Mouse (Mus musculus) forebrain, embryonic 16.5 days (tissue): ENCODE data around the gene Pagr1a. TPM values are rescaled to one million over a fixed set of nuclear protein-coding genes. Genes with fewer than 3 reads are reported as not detected.
A peak's percentile ranks its signal among the peaks of the same experiment; 100 is the strongest.

Experiments used
- ATAC-seq: fragments of 200-750 bp; cut with Nextera tagmentation; 2 replicates; pipeline ENCODE4 v1.8.0; 2017; ENCODE audit warnings: mild to moderate bottlenecking, moderate library complexity
- H3K27ac ChIP-seq: fragments of 300-500 bp; sonication (generic); 2 replicates; pipeline ENCODE4 v1.5.1; 2014; ENCODE audit warnings: low read length, control low read depth
- H3K27me3 ChIP-seq: fragments of 300-500 bp; sonication (generic); replicated peaks from 2 replicates; pipeline ENCODE4 v1.6.1; 2014; ENCODE audit warnings: low read length; ENCODE audit not compliant: control insufficient read depth, insufficient read depth
- H3K36me3 ChIP-seq: fragments of 300-500 bp; sonication (generic); 2 replicates; pipeline ENCODE4 v1.6.1; 2014; ENCODE audit not compliant: control insufficient read depth, insufficient read depth
- H3K4me1 ChIP-seq: fragments of 300-500 bp; sonication (generic); replicated peaks from 2 replicates; pipeline ENCODE4 v1.6.1; 2014; ENCODE audit warnings: low read length; ENCODE audit not compliant: control insufficient read depth, insufficient read depth
- H3K4me2 ChIP-seq: fragments of 300-500 bp; sonication (generic); 2 replicates; pipeline ENCODE4 v1.6.1; 2014; ENCODE audit warnings: mild to moderate bottlenecking, low read length, control low read depth
- H3K4me3 ChIP-seq: fragments of 300-500 bp; sonication (generic); replicated peaks from 2 replicates; pipeline ENCODE4 v1.5.1; 2014; ENCODE audit warnings: mild to moderate bottlenecking, low read length, control low read depth
- H3K9ac ChIP-seq: fragments of 300-500 bp; sonication (generic); replicated peaks from 2 replicates; pipeline ENCODE4 v1.6.1; 2014; ENCODE audit warnings: low read depth, low read length, control low read depth
- H3K9me3 ChIP-seq: fragments of 300-500 bp; sonication (generic); 2 replicates; pipeline ENCODE4 v1.6.1; 2016; ENCODE audit warnings: low read length; ENCODE audit not compliant: control insufficient read depth
- WGBS: fragments of 180-500 bp; shearing (Covaris S2); extraction: QIAGEN DNeasy Blood & Tissue Kit; methylation state at CpG from one replicate; pipeline ENCODE4 v1.1.7; 2014; 5-methylcytosine and 5-hydroxymethylcytosine counted together
- polyA plus RNA-seq: library from polyadenylated mRNA; unstranded; fragments of >200 nt; fragmentation: Nextera tagmentation; extraction: Ambion mirVana; gene quantifications from 2 replicates; pipeline ENCODE4 v1.2.1, GENCODE M21; 2015

The Pagr1a gene
- polyA plus RNA-seq, 1 experiment from 2014 or later = 22.9 TPM

DNA sequence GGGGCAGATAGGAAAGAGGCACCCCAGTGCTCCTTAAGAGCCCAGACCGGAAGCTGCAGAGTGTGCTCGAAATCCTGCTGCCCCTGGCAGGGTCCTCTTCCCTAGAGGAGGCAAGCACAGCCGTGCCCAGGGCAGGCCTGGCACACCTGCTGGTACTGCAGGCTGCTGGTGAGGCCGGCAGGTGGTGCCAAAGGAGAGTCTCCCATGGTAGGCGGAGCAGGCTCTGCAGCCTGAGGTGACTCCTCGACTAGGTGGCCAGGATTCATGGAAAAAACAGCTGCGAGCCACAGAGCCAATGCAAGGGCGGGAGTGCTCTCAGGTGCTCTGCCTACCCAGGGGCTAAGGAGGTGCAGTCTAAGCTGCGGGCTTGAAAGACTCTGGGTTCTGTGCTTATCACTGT is 30.8 kb downstream of the Pagr1a start:
- H3K4me3 ChIP-seq = no peak overlapping the region
- no peaks in the 10 kb centered on the region for H3K27me3 ChIP-seq
- no peak overlapping the region for H3K9ac ChIP-seq
- no peaks in the 10 kb centered on the region for H3K36me3 ChIP-seq
- H3K9me3 ChIP-seq = no peaks in the 10 kb centered on the region
- no peak overlapping the region for H3K27ac ChIP-seq
- no peak for ATAC-seq
- no peaks in the 10 kb centered on the region for H3K4me1 ChIP-seq
- WGBS = 36% methylated on average over 9 of the region's 9 CpGs
- no peak overlapping the region for H3K4me2 ChIP-seq

DNA sequence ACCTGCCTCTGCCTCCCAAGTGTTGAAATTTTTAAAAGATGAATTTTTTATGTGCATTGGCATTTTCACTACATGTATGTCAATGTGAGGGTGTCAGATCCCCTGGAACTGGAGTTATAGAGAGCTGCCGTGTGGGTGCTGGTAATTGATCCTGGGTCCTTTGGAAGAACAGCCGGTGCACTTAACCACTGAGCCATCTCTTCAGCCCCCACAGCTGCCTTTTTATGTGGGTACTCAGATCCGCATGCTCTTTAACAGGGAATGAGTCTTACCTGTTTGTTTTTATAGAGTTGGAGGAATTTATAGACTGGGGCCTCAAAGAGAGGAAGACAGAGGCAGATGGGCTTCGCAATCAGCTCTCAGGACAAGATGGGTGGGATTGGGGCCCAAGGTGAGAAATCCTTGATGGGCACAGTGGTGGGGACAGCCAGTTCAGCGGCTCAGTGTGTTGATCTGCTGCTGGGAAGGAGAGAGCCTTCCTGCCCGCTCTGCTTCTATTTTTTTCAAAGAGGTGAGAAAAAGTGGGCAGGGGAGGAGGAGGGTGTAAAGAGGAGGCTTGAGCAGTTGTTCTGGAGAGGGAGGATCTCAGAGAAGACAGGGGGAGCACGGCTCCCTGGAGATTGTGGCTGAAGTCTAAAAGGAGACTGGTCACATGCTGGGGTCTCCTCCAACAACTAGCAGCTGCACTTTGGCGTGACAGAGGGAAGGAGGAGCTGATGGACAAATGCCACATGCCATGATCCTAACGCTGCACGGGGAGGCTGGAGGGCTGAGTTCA is 32.3 kb downstream of the Pagr1a start:
- WGBS = 64% methylated on average over 10 of the region's 10 CpGs
- H3K27me3 ChIP-seq = no peaks in the 10 kb centered on the region
- no peaks in the 10 kb centered on the region; the same call in 1 of the 2 replicates for H3K36me3 ChIP-seq
- no peak for ATAC-seq
- no peak overlapping the region for H3K4me3 ChIP-seq
- no peaks in the 10 kb centered on the region for H3K9me3 ChIP-seq
- H3K9ac ChIP-seq = no peak overlapping the region
- H3K4me1 ChIP-seq = no peaks in the 10 kb centered on the region
- no peak overlapping the region for H3K27ac ChIP-seq
- no peak overlapping the region for H3K4me2 ChIP-seq

DNA sequence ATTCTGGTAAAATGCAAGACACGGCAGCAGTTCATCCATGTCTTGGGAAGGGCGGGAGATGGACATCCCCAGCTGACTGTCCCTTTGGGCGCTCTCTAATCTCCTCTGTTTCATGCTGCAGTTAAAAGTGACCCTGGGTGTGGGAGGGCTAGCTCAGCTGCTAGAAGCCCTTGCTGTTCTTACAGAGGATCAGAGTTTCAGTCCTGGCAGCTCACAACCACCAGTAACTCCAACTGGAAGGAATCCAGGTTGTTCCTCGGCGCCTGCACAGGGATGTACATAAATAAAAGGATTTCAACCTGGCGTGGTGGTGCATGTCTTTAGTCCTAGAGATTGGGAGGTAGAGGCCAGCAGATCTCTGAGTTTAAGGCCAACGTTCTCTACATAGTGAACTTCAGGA is 34.0 kb downstream of the Pagr1a start:
- WGBS = 79% methylated on average over 7 of the region's 7 CpGs
- H3K9me3 ChIP-seq = no peaks in the 10 kb centered on the region
- H3K9ac ChIP-seq = no peak overlapping the region
- ATAC-seq = no peak
- no peak overlapping the region for H3K27ac ChIP-seq
- H3K36me3 ChIP-seq = peaks cover 9% of the 10 kb centered on the region; the same call in 1 of the 2 replicates
- H3K4me1 ChIP-seq = no peaks in the 10 kb centered on the region
- no peak overlapping the region for H3K4me3 ChIP-seq
- no peak overlapping the region for H3K4me2 ChIP-seq
- H3K27me3 ChIP-seq = no peaks in the 10 kb centered on the region

DNA sequence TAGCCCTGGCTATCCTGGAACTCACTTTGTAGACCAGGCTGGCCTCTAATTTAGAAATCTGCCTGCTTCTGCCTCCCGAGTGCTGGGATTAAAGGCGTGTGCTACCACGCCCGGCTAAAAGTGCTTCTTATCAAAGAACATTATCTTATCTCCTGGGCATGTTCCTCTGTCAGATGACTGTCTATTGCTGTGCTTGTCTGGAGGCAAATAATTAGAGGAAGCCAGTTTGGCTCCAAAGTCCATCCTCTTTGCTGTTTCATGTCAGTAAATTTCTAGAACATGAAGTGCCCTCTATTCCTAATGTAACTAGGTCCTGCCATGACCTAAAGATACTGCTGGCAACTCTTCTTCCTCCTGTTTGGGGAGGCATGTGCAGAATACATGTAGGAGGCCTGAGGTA is 35.1 kb downstream of the Pagr1a start:
- Histone ChIP-seq H3K9ac (no peak overlapping the region), H3K36me3 (peaks cover 9% of the 10 kb centered on the region; the same call in 1 of the 2 replicates), H3K27me3 (no peaks in the 10 kb centered on the region), H3K9me3 (no peaks in the 10 kb centered on the region), H3K27ac (no peak overlapping the region), H3K4me1 (peaks cover 7% of the 10 kb centered on the region), H3K4me2 (no peak overlapping the region), H3K4me3 (no peak overlapping the region)
- WGBS = 97% methylated on average over 4 of the region's 4 CpGs
- no peak for ATAC-seq

DNA sequence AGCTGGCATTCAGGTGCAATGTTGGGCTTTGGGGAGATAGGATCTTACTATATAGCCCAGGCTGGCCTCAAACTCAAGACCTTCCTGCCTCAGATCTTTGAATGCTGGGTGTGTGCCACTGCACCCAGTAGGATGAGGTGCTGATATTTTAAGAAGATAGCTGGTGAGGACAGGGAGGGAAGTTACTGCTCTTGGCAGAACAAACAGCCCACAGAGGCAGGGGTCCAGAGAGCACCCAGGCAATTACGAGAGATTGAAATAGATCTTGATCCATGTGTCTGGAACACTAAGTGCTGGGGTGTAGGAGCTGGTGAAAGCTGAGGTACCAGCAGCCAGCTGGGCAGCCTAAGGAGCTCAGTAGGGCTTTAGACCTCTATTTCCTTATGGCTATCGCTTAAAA is 35.6 kb downstream of the Pagr1a start:
- WGBS = 80% methylated on average over 2 of the region's 2 CpGs
- no peak overlapping the region for H3K4me3 ChIP-seq
- H3K4me2 ChIP-seq = no peak overlapping the region
- H3K9ac ChIP-seq = no peak overlapping the region
- H3K36me3 ChIP-seq = peaks cover 9% of the 10 kb centered on the region; the same call in 1 of the 2 replicates
- H3K4me1 ChIP-seq = peaks cover 10% of the 10 kb centered on the region
- no peak for ATAC-seq
- H3K27me3 ChIP-seq = no peaks in the 10 kb centered on the region
- H3K9me3 ChIP-seq = no peaks in the 10 kb centered on the region
- no peak overlapping the region for H3K27ac ChIP-seq

DNA sequence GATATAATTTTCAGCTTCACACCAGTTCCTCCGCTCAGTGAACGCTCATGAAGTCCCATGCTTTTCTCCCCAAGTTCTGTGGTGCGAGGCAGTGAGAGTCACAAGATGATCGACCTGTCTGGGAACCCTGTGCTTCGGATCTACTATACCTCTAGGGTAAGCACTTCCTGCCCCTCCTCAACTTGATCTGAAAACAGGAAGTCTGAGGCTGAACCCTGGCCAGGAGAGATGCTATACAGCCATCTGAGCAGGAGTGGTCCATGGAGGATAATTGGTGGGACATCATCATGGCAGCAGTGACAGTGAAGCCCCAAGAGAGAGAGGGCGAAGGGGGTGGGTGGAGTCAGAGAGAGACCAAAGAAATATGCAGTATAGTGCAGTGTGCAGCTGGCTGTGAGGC is 38.3 kb downstream of the Pagr1a start:
- 90% methylated on average over 6 of the region's 6 CpGs for WGBS
- H3K9ac ChIP-seq = no peak overlapping the region
- H3K27me3 ChIP-seq = no peaks in the 10 kb centered on the region
- peaks cover 15% of the 10 kb centered on the region for H3K4me1 ChIP-seq
- H3K4me3 ChIP-seq = no peak overlapping the region
- H3K36me3 ChIP-seq = peaks cover 9% of the 10 kb centered on the region; the same call in 1 of the 2 replicates
- H3K27ac ChIP-seq = no peak overlapping the region
- H3K9me3 ChIP-seq = no peaks in the 10 kb centered on the region
- no peak overlapping the region for H3K4me2 ChIP-seq
- no peak for ATAC-seq

DNA sequence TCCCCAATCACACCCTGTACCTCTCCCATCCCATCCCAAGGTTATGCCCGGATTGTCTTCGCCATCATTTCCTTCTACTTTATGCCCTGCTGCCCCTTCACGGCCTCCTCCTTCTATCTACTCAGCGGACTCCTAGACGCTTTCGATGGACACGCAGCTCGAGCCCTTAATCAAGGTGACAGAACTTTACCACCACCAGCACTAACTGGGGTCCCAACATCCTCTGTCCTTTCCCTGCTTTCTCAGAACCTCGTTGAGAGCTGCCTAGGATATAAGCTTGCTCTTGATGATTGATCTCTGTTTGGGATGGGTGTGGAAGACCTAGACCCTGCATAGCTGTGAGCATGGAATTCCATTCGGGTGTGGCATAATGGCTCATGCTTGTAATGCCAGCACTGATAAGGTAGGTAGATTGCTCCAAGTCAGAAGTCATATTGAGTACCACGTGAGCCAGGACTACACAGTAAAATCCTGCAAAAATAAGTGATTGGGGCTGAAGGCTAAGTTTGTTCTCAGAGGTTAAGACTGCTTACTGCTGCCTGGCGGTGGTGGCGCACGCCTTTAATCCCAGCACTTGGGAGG is 40.2 kb downstream of the Pagr1a start:
- whole genome bisulfite sequencing = 31% methylated on average over 14 of the region's 14 CpGs
- Histone ChIP-seq H3K4me2 (peak overlapping the region; percentile 92), H3K27ac (no peak overlapping the region), H3K9me3 (no peaks in the 10 kb centered on the region), H3K36me3 (peaks cover 12% of the 10 kb centered on the region), H3K9ac (peak overlapping the region; percentile 95), H3K27me3 (no peaks in the 10 kb centered on the region), H3K4me1 (peaks cover 15% of the 10 kb centered on the region), H3K4me3 (peak overlapping the region; percentile 78)
- no peak for ATAC-seq

DNA sequence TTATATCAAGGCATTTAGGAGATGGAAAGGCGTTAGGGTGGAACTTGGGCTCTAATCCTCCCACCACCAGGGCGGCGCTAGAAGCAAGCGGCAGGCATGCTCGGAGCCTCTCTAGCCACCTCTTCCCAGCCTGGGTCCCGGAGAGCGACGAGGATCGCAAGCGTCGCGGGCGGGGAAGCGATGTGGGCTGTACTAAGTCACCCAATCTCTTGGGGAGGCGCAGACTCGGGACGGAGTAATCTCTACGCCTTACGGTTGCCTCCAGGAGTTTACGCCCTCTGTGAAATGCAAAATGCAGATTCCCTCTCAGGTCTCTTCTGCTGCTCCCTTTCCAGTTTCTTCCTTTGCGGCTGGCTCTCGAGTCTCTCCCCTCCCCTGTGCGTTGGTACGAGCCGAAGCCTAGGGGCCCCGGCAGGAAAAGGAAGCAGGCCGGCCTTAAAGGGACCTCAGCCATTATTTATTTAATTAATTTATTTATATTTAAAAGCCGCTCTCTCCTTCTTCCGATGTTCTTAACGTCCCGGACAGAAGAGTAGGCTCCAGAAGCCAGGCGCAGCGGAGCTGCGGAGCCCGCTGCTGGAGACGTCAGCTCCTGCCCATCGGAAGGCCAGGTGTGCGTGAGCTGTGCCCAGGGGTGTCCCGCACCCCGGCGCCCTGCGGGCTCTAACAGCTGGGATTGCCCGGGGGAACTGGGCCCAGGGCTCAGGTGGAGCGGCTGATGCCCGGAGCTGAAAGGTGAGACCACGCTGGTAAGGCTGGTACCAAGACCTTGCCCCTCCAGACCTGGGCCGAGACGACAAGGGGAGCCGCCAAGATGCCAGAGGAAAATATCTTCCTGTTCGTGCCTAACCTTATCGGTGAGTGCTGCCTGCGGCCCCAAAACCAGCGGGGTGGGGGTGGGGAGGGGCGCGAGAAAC is 40.9 kb downstream of the Pagr1a start, which contains the start of gene Cdiptos:
TSS of gene Cdiptos (minus strand) at position 149 of the 917 bp plus-strand sequence.
- Histone ChIP-seq H3K4me2 (peak within 1 kb of the TSS; percentile 92), H3K27me3 (no peaks in the 10 kb centered on the region), H3K4me3 (peak within 1 kb of the TSS; percentile 78), H3K4me1 (peaks cover 15% of the 10 kb centered on the region), H3K9ac (peak within 1 kb of the TSS; percentile 95), H3K27ac (peak within 1 kb of the TSS; percentile 99), H3K36me3 (peaks cover 14% of the 10 kb centered on the region), H3K9me3 (no peaks in the 10 kb centered on the region)
- 0% methylated on average over 55 of the region's 55 CpGs for WGBS
- ATAC-seq = peak; percentile 98

DNA sequence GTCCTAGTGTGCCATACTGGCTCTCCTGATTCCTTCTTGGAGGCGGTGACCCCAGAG is 41.4 kb downstream of the Pagr1a start, which contains the start of gene Cdipt:
TSS of gene Cdipt (plus strand) at position 22 of the 57 bp plus-strand sequence.
- Histone ChIP-seq H3K4me3 (peak within 1 kb of the TSS; percentile 78), H3K27me3 (no peaks in the 10 kb centered on the region), H3K4me1 (peaks cover 15% of the 10 kb centered on the region), H3K9me3 (no peaks in the 10 kb centered on the region), H3K4me2 (peak within 1 kb of the TSS; percentile 92), H3K27ac (peak within 1 kb of the TSS; percentile 99), H3K9ac (peak within 1 kb of the TSS; percentile 95), H3K36me3 (peaks cover 18% of the 10 kb centered on the region)
- WGBS = 0% methylated on average over 1 of the region's 1 CpGs
- no peak for ATAC-seq
